Mouse (Mus musculus): ENCODE data around the gene Ubr2.

DNA sequence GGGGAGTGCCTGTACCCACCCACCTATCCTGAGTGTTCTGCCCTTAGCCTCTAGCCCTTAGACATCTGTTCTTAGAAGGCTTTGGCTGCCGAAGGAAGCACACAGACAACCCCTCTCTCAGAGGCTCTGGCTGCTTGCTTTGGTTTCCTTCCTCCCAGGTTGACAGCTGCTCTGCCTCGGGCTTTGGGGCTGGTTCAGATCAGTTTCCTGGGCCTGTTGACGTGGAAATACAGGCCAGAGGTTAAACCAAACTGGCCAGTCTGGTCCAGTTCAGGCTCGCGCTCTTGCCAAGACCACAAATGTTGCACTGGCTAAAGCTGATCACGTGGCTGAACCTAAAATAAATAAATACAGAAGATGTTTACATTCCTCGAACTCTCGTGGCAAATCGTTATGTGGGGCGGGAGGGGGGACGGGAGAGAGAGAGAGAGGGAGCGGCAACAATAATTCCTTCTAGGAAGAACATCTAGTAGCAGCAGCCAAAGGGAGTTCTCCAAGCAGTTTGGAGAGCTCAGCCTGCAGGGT, 49.5 kb upstream of the Ubr2 start:
- TF ChIP-seq CTCF (conservative IDR thresholded peaks at IDR 0.05; ENCODE audit: insufficient read depth, insufficient read length, low read depth, low read length) (no peak), POLR2A (IDR thresholded peaks at IDR 0.05; ENCODE audit: low read depth, low read length) (no peak)
